Mouse (Mus musculus): ENCODE data around the gene Josd2. TPM values are rescaled to one million over a fixed set of nuclear protein-coding genes. Genes with fewer than 3 reads are reported as not detected.
A peak's percentile ranks its signal among the peaks of the same experiment; 100 is the strongest.

Josd2 gene
- polyA plus RNA-seq, 1 experiment = 233 TPM

DNA sequence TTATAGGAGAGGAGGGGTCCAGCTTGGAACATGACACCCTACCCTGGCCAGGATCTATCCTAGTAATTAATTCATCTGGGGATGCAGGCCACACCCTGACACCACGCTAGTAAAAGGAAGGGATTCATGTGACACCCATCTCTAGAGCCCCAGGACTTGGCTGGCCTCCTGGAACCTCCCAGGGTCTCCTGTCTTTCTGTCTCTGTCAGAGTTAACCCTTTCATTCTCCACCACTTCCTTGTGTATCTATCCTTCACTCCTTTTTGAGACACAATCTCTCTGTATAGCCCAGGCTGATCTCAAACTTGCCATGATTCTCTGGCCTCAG, 4.7 kb downstream of the Josd2 start:
- Histone ChIP-seq H3K27me3 (ENCODE audit: control insufficient read depth, insufficient read depth, insufficient read length) (no peaks in the 10 kb centered on the region), H3K36me3 (ENCODE audit: control insufficient read depth, insufficient read depth) (no peaks in the 10 kb centered on the region), H3ac (ENCODE audit: control insufficient read depth, insufficient read length) (no peak overlapping the region), H3K4me3 (no peak overlapping the region), H3K79me2 (ENCODE audit: control insufficient read depth, insufficient read depth) (no peaks in the 10 kb centered on the region), H3K4me2 (ENCODE audit: low read depth) (peak overlapping the region; percentile 55)
- TF ChIP-seq MYOD1 (IDR thresholded peaks at IDR 0.05; ENCODE audit: control insufficient read depth in 1 of 3, insufficient read length in 2 of 3, low read depth in 2 of 3) = no peak
- no peak for TF ChIP-seq REST (IDR thresholded peaks at IDR 0.05; ENCODE audit: insufficient read depth, insufficient read length)
- no peak for TF ChIP-seq SRF (IDR thresholded peaks at IDR 0.05; ENCODE audit: control insufficient read depth, insufficient read length, low read depth)
- TF ChIP-seq TCF3 (IDR thresholded peaks at IDR 0.05; ENCODE audit: insufficient read length, low read depth) = no peak
- no peak for TF ChIP-seq E2F4 (IDR thresholded peaks at IDR 0.05; ENCODE audit: insufficient read depth)

DNA sequence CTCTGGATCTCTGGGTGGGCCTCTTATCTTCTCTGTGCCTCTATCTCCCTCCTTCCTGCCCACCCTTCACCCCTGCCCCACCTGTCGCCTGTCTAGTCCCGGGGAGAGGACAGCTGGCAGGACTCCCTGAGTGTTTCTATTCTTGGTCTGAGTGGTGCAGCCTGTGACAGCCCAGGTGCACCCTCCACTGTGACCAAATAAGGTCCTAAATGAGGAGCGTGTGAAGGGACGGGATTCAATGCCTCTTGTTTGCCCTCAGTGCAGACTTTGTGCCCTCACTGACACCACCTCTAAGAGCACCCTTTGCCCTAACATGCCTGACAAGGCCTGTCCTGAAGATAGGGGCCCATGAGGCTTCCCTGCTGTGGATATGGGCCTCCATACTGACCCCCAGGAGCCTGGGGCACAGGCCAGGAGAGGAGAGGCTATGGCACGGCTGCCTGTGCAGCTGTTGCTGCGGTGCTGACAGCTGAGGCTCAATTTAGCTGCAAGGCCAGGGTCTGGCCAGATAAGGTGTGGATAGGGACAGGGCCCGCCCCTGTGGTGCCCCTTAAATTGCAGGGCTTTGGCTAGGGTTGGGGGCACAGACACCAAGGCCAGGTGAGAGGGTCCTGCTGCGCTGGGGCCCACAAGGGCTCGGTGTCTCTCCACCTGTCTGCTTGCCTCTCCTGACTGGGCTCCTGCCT, 5.3 kb downstream of the Josd2 start:
- TF ChIP-seq TCF12 (IDR thresholded peaks at IDR 0.05; ENCODE audit: insufficient read depth, poor library complexity, severe bottlenecking) (peak; percentile 94), E2F4 (IDR thresholded peaks at IDR 0.05; ENCODE audit: insufficient read depth) (no peak), MAX (IDR thresholded peaks at IDR 0.05; ENCODE audit: low read depth) (no peak), SRF (IDR thresholded peaks at IDR 0.05; ENCODE audit: control insufficient read depth, insufficient read length, low read depth) (peak; percentile 94), MYOG (IDR thresholded peaks at IDR 0.05; ENCODE audit: control insufficient read depth in 1 of 3, insufficient read depth in 1 of 3, insufficient read length in 2 of 3, low read depth in 2 of 3) (peak; percentile 93 to 95 (median 95)), MYOD1 (IDR thresholded peaks at IDR 0.05; ENCODE audit: control insufficient read depth in 1 of 3, insufficient read length in 2 of 3, low read depth in 2 of 3) (peak; percentile 86 to 97 (median 93)), POLR2AphosphoS2 (IDR thresholded peaks at IDR 0.05; ENCODE audit: insufficient read length, low read depth) (peak; percentile 93), CEBPB (IDR thresholded peaks at IDR 0.05; ENCODE audit: insufficient read depth, poor library complexity, severe bottlenecking) (no peak), REST (IDR thresholded peaks at IDR 0.05; ENCODE audit: insufficient read depth, insufficient read length) (no peak), TCF3 (IDR thresholded peaks at IDR 0.05; ENCODE audit: insufficient read length, low read depth) (peak; percentile 85), POLR2A (IDR thresholded peaks at IDR 0.05; ENCODE audit: insufficient read length, low read depth) (peak; percentile 76), USF1 (IDR thresholded peaks at IDR 0.05; ENCODE audit: low read depth) (no peak)
- Histone ChIP-seq H3K79me2 (ENCODE audit: control insufficient read depth, insufficient read depth) (no peaks in the 10 kb centered on the region), H3ac (ENCODE audit: control insufficient read depth, insufficient read length) (peak overlapping the region; percentile 29), H3K4me3 (peak overlapping the region; percentile 31), H3K36me3 (ENCODE audit: control insufficient read depth, insufficient read depth) (no peaks in the 10 kb centered on the region), H3K27me3 (ENCODE audit: control insufficient read depth, insufficient read depth, insufficient read length) (no peaks in the 10 kb centered on the region), H3K4me2 (ENCODE audit: low read depth) (peak overlapping the region; percentile 66)

DNA sequence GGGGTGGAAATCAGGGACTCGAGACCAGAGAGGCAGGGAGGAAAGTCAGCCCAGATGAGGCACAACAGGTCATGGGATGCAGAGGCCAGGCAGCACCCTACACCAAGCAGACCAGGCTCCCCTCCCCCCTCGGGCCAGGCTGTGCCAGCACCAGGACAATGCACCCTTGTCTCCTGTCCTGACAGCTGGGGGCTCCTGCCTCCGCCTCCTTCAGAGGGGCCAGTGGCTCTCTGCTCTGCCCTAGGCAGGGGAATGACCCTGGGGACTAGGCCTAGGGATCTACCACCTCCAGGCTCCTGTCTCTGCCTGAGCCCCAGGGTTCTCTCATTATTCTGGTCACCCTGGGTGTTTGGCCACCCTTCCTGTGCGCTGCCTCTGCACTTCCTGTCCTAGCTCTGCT, 6.6 kb downstream of the Josd2 start:
- H3K79me2 ChIP-seq (ENCODE audit: control insufficient read depth, insufficient read depth) = peaks cover 4% of the 10 kb centered on the region
- peak overlapping the region; percentile 31 for H3K4me3 ChIP-seq
- H3K4me2 ChIP-seq (ENCODE audit: low read depth) = peak overlapping the region; percentile 66
- no peaks in the 10 kb centered on the region for H3K27me3 ChIP-seq (ENCODE audit: control insufficient read depth, insufficient read depth, insufficient read length)
- no peaks in the 10 kb centered on the region for H3K36me3 ChIP-seq (ENCODE audit: control insufficient read depth, insufficient read depth)
- peak overlapping the region; percentile 29 for H3ac ChIP-seq (ENCODE audit: control insufficient read depth, insufficient read length)
- TF ChIP-seq TCF3 (IDR thresholded peaks at IDR 0.05; ENCODE audit: insufficient read length, low read depth) (peak; percentile 60), MYOD1 (IDR thresholded peaks at IDR 0.05; ENCODE audit: control insufficient read depth in 1 of 3, insufficient read length in 2 of 3, low read depth in 2 of 3) (peak in 2 of 3 experiments; percentile 78 to 92), POLR2A (IDR thresholded peaks at IDR 0.05; ENCODE audit: insufficient read length, low read depth) (peak; percentile 80), POLR2AphosphoS2 (IDR thresholded peaks at IDR 0.05; ENCODE audit: insufficient read length, low read depth) (peak; percentile 94), REST (IDR thresholded peaks at IDR 0.05; ENCODE audit: insufficient read depth, insufficient read length) (no peak), MYOG (IDR thresholded peaks at IDR 0.05; ENCODE audit: control insufficient read depth in 1 of 3, insufficient read depth in 1 of 3, insufficient read length in 2 of 3, low read depth in 2 of 3) (peak; percentile 58 to 95 (median 81))

DNA sequence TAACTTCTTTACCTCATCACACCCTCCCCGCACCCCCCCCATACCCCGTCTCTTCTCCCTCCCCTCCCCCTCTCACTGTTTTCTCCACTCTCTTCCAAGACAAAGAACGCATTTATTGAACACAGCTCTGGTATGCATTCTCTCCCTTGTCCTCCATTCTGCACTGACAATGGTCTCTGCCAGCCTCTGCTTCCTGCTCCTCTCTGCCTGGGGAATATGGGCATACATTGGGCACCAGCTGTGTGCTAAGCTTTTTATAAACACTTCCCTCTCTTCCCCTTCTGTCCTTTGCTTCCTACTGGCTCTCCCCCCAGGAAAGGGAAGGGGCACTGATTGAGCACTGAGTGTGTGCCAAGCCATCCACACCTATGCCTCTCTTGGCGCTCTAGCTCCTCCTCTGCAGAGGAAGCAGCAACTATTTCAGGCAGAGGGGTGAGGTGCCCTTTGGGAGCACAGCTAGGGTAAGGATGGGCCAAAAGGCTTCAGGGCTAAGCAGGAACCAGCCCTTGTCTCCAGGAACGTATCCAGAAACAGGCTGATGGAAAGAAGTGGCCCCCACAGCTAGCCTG, 7.3 kb downstream of the Josd2 start:
- Histone ChIP-seq H3K4me2 (ENCODE audit: low read depth) (peak overlapping the region; percentile 66), H3K4me3 (peak overlapping the region; percentile 31)

DNA sequence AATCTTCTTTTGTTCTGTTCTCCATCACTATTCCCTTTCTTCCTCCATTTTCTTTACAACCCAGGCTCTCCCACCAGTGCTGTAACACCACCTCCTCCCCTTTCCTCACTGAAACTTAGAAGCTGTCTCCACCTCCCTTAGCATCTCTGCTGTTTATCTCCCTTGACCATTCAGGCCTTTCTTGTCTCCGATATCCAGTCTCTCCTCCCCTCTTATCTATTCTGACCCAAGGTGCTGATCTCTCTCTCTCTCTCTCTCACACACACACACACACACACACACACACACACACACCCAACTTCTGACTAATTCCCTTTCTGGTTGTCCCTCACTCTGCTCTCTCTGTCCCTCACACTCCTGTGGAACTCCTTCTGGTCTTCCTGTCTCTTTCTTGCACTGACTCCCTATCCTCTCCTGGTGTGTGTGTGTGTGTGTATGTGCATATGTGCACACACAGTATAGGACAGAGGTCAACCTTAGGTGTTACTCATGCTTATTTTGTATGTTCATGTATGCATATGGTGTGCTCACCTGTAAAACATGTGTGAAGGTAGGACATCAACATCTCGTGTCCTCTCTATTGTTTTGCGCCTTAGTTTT, 15.2 kb downstream of the Josd2 start:
- peak overlapping the region; percentile 36 for H3K4me2 ChIP-seq (ENCODE audit: low read depth)
- peaks cover 11% of the 10 kb centered on the region for H3K79me2 ChIP-seq (ENCODE audit: control insufficient read depth, insufficient read depth)
- H3K4me3 ChIP-seq = no peak overlapping the region
- TF ChIP-seq REST (IDR thresholded peaks at IDR 0.05; ENCODE audit: insufficient read depth, insufficient read length) = no peak
- no peak for TF ChIP-seq MAX (IDR thresholded peaks at IDR 0.05; ENCODE audit: low read depth)
- TF ChIP-seq TCF3 (IDR thresholded peaks at IDR 0.05; ENCODE audit: insufficient read length, low read depth) = no peak
- no peak for TF ChIP-seq POLR2AphosphoS2 (IDR thresholded peaks at IDR 0.05; ENCODE audit: insufficient read length, low read depth)
- TF ChIP-seq USF1 (IDR thresholded peaks at IDR 0.05; ENCODE audit: low read depth) = no peak
- no peak for TF ChIP-seq MYOD1 (IDR thresholded peaks at IDR 0.05; ENCODE audit: control insufficient read depth in 1 of 3, insufficient read length in 2 of 3, low read depth in 2 of 3)
- no peak for TF ChIP-seq TCF12 (IDR thresholded peaks at IDR 0.05; ENCODE audit: insufficient read depth, poor library complexity, severe bottlenecking)
- TF ChIP-seq POLR2A (IDR thresholded peaks at IDR 0.05; ENCODE audit: insufficient read length, low read depth) = no peak
- TF ChIP-seq SRF (IDR thresholded peaks at IDR 0.05; ENCODE audit: control insufficient read depth, insufficient read length, low read depth) = no peak
- TF ChIP-seq MYOG (IDR thresholded peaks at IDR 0.05; ENCODE audit: control insufficient read depth in 1 of 3, insufficient read depth in 1 of 3, insufficient read length in 2 of 3, low read depth in 2 of 3) = no peak
- TF ChIP-seq E2F4 (IDR thresholded peaks at IDR 0.05; ENCODE audit: insufficient read depth) = no peak
- no peak for TF ChIP-seq CEBPB (IDR thresholded peaks at IDR 0.05; ENCODE audit: insufficient read depth, poor library complexity, severe bottlenecking)
- no peak overlapping the region for H3ac ChIP-seq (ENCODE audit: control insufficient read depth, insufficient read length)
- no peaks in the 10 kb centered on the region for H3K36me3 ChIP-seq (ENCODE audit: control insufficient read depth, insufficient read depth)
- H3K27me3 ChIP-seq (ENCODE audit: control insufficient read depth, insufficient read depth, insufficient read length) = no peaks in the 10 kb centered on the region

More for the DNA sequence above, 7.3 kb downstream of the Josd2 start:
- Histone ChIP-seq H3K36me3 (ENCODE audit: control insufficient read depth, insufficient read depth) (no peaks in the 10 kb centered on the region), H3ac (ENCODE audit: control insufficient read depth, insufficient read length) (peak overlapping the region; percentile 29), H3K27me3 (ENCODE audit: control insufficient read depth, insufficient read depth, insufficient read length) (no peaks in the 10 kb centered on the region), H3K79me2 (ENCODE audit: control insufficient read depth, insufficient read depth) (peaks cover 6% of the 10 kb centered on the region)
- TF ChIP-seq POLR2AphosphoS2 (IDR thresholded peaks at IDR 0.05; ENCODE audit: insufficient read length, low read depth) = peak; percentile 58
- no peak for TF ChIP-seq CEBPB (IDR thresholded peaks at IDR 0.05; ENCODE audit: insufficient read depth, poor library complexity, severe bottlenecking)
- no peak for TF ChIP-seq MAX (IDR thresholded peaks at IDR 0.05; ENCODE audit: low read depth)
- peak; percentile 51 for TF ChIP-seq POLR2A (IDR thresholded peaks at IDR 0.05; ENCODE audit: insufficient read length, low read depth)

Measured in myocyte (in vitro differentiated cells).